Mouse (Mus musculus) embryonic fibroblast, embryonic 13.5 days (primary cell): ENCODE results near the gene Cd44.

Experiments used
- CTCF ChIP-seq: IDR thresholded peaks from 2 replicates; pipeline ENCODE4 v1.5.1; 2011; ENCODE audit warnings: mild to moderate bottlenecking, control low read depth, low read length, moderate library complexity, borderline replicate concordance; ENCODE audit not compliant: insufficient read depth
- POLR2A ChIP-seq: IDR thresholded peaks from 2 replicates; pipeline ENCODE4 v1.6.1; 2011; ENCODE audit warnings: low read depth, mild to moderate bottlenecking, control low read depth, low read length, moderate library complexity

DNA sequence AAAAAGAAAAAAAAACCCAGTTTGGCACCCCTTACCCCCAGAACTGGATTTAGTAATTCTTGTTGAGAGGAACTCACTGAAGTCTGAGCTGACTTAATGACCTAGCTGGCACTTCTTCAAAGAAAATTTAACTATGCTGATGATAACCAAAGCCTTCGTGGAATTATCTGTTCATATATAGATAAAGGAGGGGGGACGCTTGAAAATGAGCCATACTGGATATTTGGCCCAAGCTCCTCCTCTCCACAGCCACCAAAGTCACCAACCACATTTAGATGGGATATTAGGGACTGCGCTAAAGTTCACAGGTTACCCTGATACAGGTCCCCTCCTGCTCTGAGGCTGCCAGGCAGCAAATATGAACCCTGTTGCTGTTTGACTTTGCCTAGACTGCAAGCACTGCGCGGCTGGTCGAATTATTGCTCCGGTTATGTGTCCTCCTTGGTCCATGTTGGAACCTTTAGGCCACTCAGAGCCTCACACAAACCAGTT, 1.2 kb downstream of the Cd44 start:
- no peak for TF ChIP-seq CTCF
- TF ChIP-seq POLR2A, result no peak; the same call in 1 of the 2 replicates
